Mouse (Mus musculus) liver, embryonic 14.5 days (tissue): ENCODE measurements around the gene Trp53bp2. TPM values are rescaled to one million over a fixed set of nuclear protein-coding genes. Genes with fewer than 3 reads are reported as not detected.

ENCODE experiments used
- ATAC-seq: fragments of 200-750 bp; cut with Nextera tagmentation; 2 replicates; pipeline ENCODE4 v1.8.0; 2017; ENCODE audit warnings: moderate number of reproducible peaks, mild to moderate bottlenecking, moderate library complexity; ENCODE audit not compliant: insufficient read depth
- DNase-seq, 3 experiments: peaks; one replicate each; pipeline ENCODE4 v3.0.0-alpha.2; 2012 to 2013; ENCODE audit warnings: low read depth in 3 of 3, low spot score in 3 of 3
- H3K27ac ChIP-seq: fragments of 300-500 bp; sonication (generic); 2 replicates; pipeline ENCODE4 v1.5.1; 2014; ENCODE audit warnings: moderate library complexity, mild to moderate bottlenecking, control low read depth, inconsistent platforms
- H3K27me3 ChIP-seq: fragments of 300-500 bp; sonication (generic); 2 replicates; pipeline ENCODE4 v1.6.1; 2014; ENCODE audit warnings: mild to moderate bottlenecking, low read length, moderate library complexity; ENCODE audit not compliant: control insufficient read depth, insufficient read depth
- H3K36me3 ChIP-seq: fragments of 300-500 bp; sonication (generic); replicated peaks from 2 replicates; pipeline ENCODE4 v1.6.1; 2014; ENCODE audit warnings: low read depth; ENCODE audit not compliant: control insufficient read depth, insufficient read depth
- H3K4me1 ChIP-seq, 2 experiments: fragments of 200-500 bp in 1 of 2; fragments of 300-500 bp in 1 of 2; sonication (generic) in 1 of 2; replicated peaks; 2 replicates each; pipeline ENCODE4 v1.6.1; 2012 to 2014; ENCODE audit warnings: antibody characterized with exemption in 1 of 2, inconsistent platforms in 1 of 2, low read length in 1 of 2; ENCODE audit not compliant: control insufficient read depth in 2 of 2, insufficient read depth in 2 of 2
- H3K4me2 ChIP-seq: fragments of 300-500 bp; sonication (generic); 2 replicates; pipeline ENCODE4 v1.6.1; 2014; ENCODE audit warnings: low read depth, mild to moderate bottlenecking, control low read depth, moderate library complexity
- H3K4me3 ChIP-seq, 2 experiments: fragments of 200-500 bp in 1 of 2; fragments of 300-500 bp in 1 of 2; sonication (generic) in 1 of 2; 2 replicates each; pipeline ENCODE4 v1.5.1; 2012 to 2014; ENCODE audit warnings: low read depth in 2 of 2, low read length in 2 of 2, mild to moderate bottlenecking in 2 of 2, control low read depth in 1 of 2, inconsistent platforms in 1 of 2, moderate library complexity in 1 of 2; ENCODE audit not compliant: insufficient read depth in 1 of 2
- H3K9ac ChIP-seq: fragments of 300-500 bp; sonication (generic); replicated peaks from 2 replicates; pipeline ENCODE4 v1.6.1; 2014; ENCODE audit warnings: mild to moderate bottlenecking, control low read depth, moderate library complexity
- H3K9me3 ChIP-seq: fragments of 300-500 bp; sonication (generic); 2 replicates; pipeline ENCODE4 v1.6.1; 2016; ENCODE audit warnings: low read length, mixed read lengths; ENCODE audit not compliant: control insufficient read depth
- CTCF ChIP-seq: IDR thresholded peaks from 2 replicates; pipeline ENCODE4 v1.5.1; 2016; ENCODE audit warnings: antibody characterized with exemption, low read depth, control low read depth
- EP300 ChIP-seq: IDR thresholded peaks from 2 replicates; pipeline ENCODE4 v1.6.1; 2016; ENCODE audit warnings: antibody characterized with exemption, low read depth
- WGBS: fragments of 180-500 bp; shearing (Covaris S2); extraction: QIAGEN DNeasy Blood & Tissue Kit; methylation state at CpG from one replicate; pipeline ENCODE4 v1.1.7; 2014; ENCODE audit not compliant: insufficient replicate concordance; 5-methylcytosine and 5-hydroxymethylcytosine counted together
- polyA plus RNA-seq, 2 experiments: library from polyadenylated mRNA; depleted of rRNA in 1 of 2; stranded (reverse) in 1 of 2; unstranded in 1 of 2; fragments of >200 nt; fragmentation: Nextera tagmentation in 1 of 2; extraction: Ambion mirVana in 1 of 2; gene quantifications; 2 replicates each; pipeline versions ENCODE4 v1.2.1 to v1.2.3; 2012 to 2014

Gene Trp53bp2
- polyA plus RNA-seq, 2 experiments: 2.5 to 2.7 TPM

GRCm38 (mm10) chr1:182369435-182369834 is 39.5 kb upstream of the Trp53bp2 start:
- TF ChIP-seq EP300 (no peak), CTCF (no peak)
- H3K9ac ChIP-seq: no peak overlapping the region
- no peak for DNase-seq
- H3K4me1 ChIP-seq: no peaks in the 10 kb centered on the region
- H3K27ac ChIP-seq: no peak overlapping the region
- ATAC-seq: no peak
- no peak overlapping the region for H3K4me3 ChIP-seq
- H3K27me3 ChIP-seq: peaks cover 5% of the 10 kb centered on the region; the same call in 1 of the 2 replicates
- no peaks in the 10 kb centered on the region for H3K36me3 ChIP-seq
- H3K4me2 ChIP-seq: no peak overlapping the region
- H3K9me3 ChIP-seq: no peaks in the 10 kb centered on the region
- 7% methylated on average over 4 of the region's 4 CpGs for WGBS

GRCm38 (mm10) chr1:182371891-182372290 is 37.1 kb upstream of the Trp53bp2 start:
- H3K4me1 ChIP-seq: no peaks in the 10 kb centered on the region
- H3K36me3 ChIP-seq: no peaks in the 10 kb centered on the region
- DNase-seq (no peak), ATAC-seq (no peak)
- H3K27me3 ChIP-seq: peaks cover 5% of the 10 kb centered on the region; the same call in 1 of the 2 replicates
- H3K4me2 ChIP-seq: no peak overlapping the region
- TF ChIP-seq EP300 (no peak), CTCF (no peak)
- no peaks in the 10 kb centered on the region for H3K9me3 ChIP-seq
- H3K27ac ChIP-seq: no peak overlapping the region
- 36% methylated on average over 8 of the region's 8 CpGs for WGBS
- no peak overlapping the region for H3K9ac ChIP-seq
- no peak overlapping the region for H3K4me3 ChIP-seq

GRCm38 (mm10) chr1:182376221-182376620 is 32.8 kb upstream of the Trp53bp2 start:
- Histone ChIP-seq H3K4me3 (no peak overlapping the region), H3K27ac (no peak overlapping the region), H3K4me1 (no peaks in the 10 kb centered on the region), H3K4me2 (no peak overlapping the region), H3K9me3 (no peaks in the 10 kb centered on the region), H3K9ac (no peak overlapping the region), H3K27me3 (no peaks in the 10 kb centered on the region), H3K36me3 (no peaks in the 10 kb centered on the region)
- no peak for TF ChIP-seq EP300
- TF ChIP-seq CTCF: peak; percentile 71
- 29% methylated on average over 8 of the region's 8 CpGs for WGBS
- peak; percentile 5 to 29 (median 19) for DNase-seq
- no peak for ATAC-seq

- ATAC-seq (no peak), DNase-seq (no peak)
- Histone ChIP-seq H3K27me3 (no peaks in the 10 kb centered on the region), H3K4me3 (no peak overlapping the region), H3K36me3 (no peaks in the 10 kb centered on the region), H3K4me2 (no peak overlapping the region), H3K9ac (no peak overlapping the region), H3K4me1 (no peaks in the 10 kb centered on the region), H3K27ac (no peak overlapping the region), H3K9me3 (no peaks in the 10 kb centered on the region)
- WGBS: 86% methylated on average over 7 of the region's 7 CpGs
- no peak for TF ChIP-seq EP300
- no peak for TF ChIP-seq CTCF
Measured at GRCm38 (mm10) chr1:182376826-182377225, 32.1 kb upstream of the Trp53bp2 start.

- Histone ChIP-seq H3K4me3 (no peak overlapping the region), H3K36me3 (no peaks in the 10 kb centered on the region), H3K27ac (no peak overlapping the region), H3K9ac (no peak overlapping the region), H3K4me1 (no peaks in the 10 kb centered on the region), H3K9me3 (no peaks in the 10 kb centered on the region), H3K4me2 (no peak overlapping the region), H3K27me3 (no peaks in the 10 kb centered on the region)
- TF ChIP-seq EP300 (no peak), CTCF (no peak)
- DNase-seq (no peak), ATAC-seq (no peak)
- 58% methylated on average over 6 of the region's 6 CpGs for WGBS
Measured at GRCm38 (mm10) chr1:182377519-182377918, 31.5 kb upstream of the Trp53bp2 start.
